Mouse (Mus musculus): Measurements from ENCODE around the gene Nfkb2.

GRCm38 (mm10) chr19:46330696-46331095 lies 26.6 kb downstream of the Nfkb2 start:
- no peak for TF ChIP-seq GATA1 (IDR thresholded peaks at IDR 0.05; ENCODE audit: low read length)
- no peak for TF ChIP-seq TAL1 (IDR thresholded peaks at IDR 0.05; ENCODE audit: low read length)

All from erythroblast, embryonic 14.5 days (primary cell).